Mouse (Mus musculus) limb, embryonic 13.5 days (tissue): ENCODE results near the gene Pdcd1. TPM values are rescaled to one million over a fixed set of nuclear protein-coding genes. Genes with fewer than 3 reads are reported as not detected.
"Not testable (repeated sequence)": the region's sequence is repeated elsewhere in the genome, so short reads cannot be mapped to it uniquely, and the experiment has no call there.

Experiments
- ATAC-seq: fragments of 200-750 bp; cut with Nextera tagmentation; 2 replicates; pipeline ENCODE4 v1.8.0; 2017; ENCODE audit warnings: low read depth, moderate number of reproducible peaks, moderate TSS enrichment; ENCODE audit not compliant: low FRiP score
- H3K27ac ChIP-seq: fragments of 300-500 bp; sonication (generic); 2 replicates; pipeline ENCODE4 v1.5.1; 2015; ENCODE audit warnings: inconsistent platforms, mild to moderate bottlenecking, moderate library complexity
- H3K27me3 ChIP-seq: fragments of 300-500 bp; sonication (generic); 2 replicates; pipeline ENCODE4 v1.6.1; 2015; ENCODE audit warnings: mild to moderate bottlenecking, inconsistent platforms
- H3K36me3 ChIP-seq: fragments of 300-500 bp; sonication (generic); 2 replicates; pipeline ENCODE4 v1.6.1; 2015; ENCODE audit warnings: inconsistent platforms, mild to moderate bottlenecking, moderate library complexity
- H3K4me1 ChIP-seq: fragments of 300-500 bp; sonication (generic); 2 replicates; pipeline ENCODE4 v1.6.1; 2015; ENCODE audit warnings: inconsistent platforms
- H3K4me2 ChIP-seq: fragments of 300-500 bp; sonication (generic); replicated peaks from 2 replicates; pipeline ENCODE4 v1.6.1; 2015; ENCODE audit warnings: inconsistent platforms, mild to moderate bottlenecking, moderate library complexity
- H3K4me3 ChIP-seq: fragments of 300-500 bp; sonication (generic); 2 replicates; pipeline ENCODE4 v1.5.1; 2015; ENCODE audit warnings: moderate library complexity, mild to moderate bottlenecking, inconsistent platforms
- H3K9ac ChIP-seq: fragments of 300-500 bp; sonication (generic); 2 replicates; pipeline ENCODE4 v1.6.1; 2015; ENCODE audit warnings: mild to moderate bottlenecking, inconsistent platforms
- H3K9me3 ChIP-seq: fragments of 300-500 bp; sonication (generic); 2 replicates; pipeline ENCODE4 v1.6.1; 2016; ENCODE audit warnings: inconsistent platforms
- WGBS: fragments of 180-500 bp; shearing (Covaris S2); methylation state at CpG from one replicate; pipeline ENCODE4 v1.1.7; 2015; 5-methylcytosine and 5-hydroxymethylcytosine counted together
- polyA plus RNA-seq: library from polyadenylated mRNA; unstranded; fragments of >200 nt; fragmentation: Nextera tagmentation; extraction: Ambion mirVana; gene quantifications from 2 replicates; pipeline ENCODE4 v1.2.1, GENCODE M21; 2015

Pdcd1 gene
- polyA plus RNA-seq, 1 experiment from 2014 or later, result 0.14 TPM

DNA sequence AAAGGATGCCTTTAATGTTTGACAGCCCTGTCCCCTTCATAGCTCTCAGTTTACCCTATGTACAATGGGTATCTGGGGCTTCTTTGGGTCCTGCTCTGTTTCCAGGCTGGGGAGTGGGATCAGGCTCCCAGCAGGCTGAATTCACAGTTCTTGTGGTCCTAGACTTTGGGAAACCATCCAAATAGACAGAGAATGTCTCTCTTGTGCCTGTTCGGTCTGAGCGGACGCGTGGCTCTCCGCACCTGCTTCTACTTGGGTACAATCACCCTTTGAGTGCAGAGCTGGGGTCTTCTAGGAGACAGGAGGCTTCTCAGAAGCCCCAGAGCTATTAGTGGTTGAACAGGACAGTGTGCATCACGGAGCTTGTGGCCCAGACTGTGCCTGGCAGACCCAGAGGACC lies 32.2 kb downstream of the Pdcd1 start, which contains the start of gene Neu4:
Gene Neu4, plus strand, starts transcription at position 301 of the 400 bp plus-strand sequence.
- Histone ChIP-seq H3K9ac (no peak within 1 kb of the TSS), H3K4me2 (no peak within 1 kb of the TSS), H3K27me3 (no peaks in the 10 kb centered on the region), H3K27ac (no peak within 1 kb of the TSS), H3K36me3 (no peaks in the 10 kb centered on the region), H3K4me3 (no peak within 1 kb of the TSS), H3K4me1 (no peaks in the 10 kb centered on the region), H3K9me3 (no peaks in the 10 kb centered on the region)
- WGBS, result 84% methylated on average over 6 of the region's 6 CpGs
- no peak for ATAC-seq

- H3K36me3 ChIP-seq, result no peaks in the 10 kb centered on the region
- H3K4me3 ChIP-seq, result no peak overlapping the region
- H3K4me1 ChIP-seq, result no peaks in the 10 kb centered on the region
- H3K27me3 ChIP-seq, result no peaks in the 10 kb centered on the region
- no peak overlapping the region for H3K4me2 ChIP-seq
- H3K9ac ChIP-seq, result no peak overlapping the region
- no peak overlapping the region for H3K27ac ChIP-seq
- ATAC-seq, result no peak
- 58% methylated on average over 3 of the region's 3 CpGs for WGBS
- no peaks in the 10 kb centered on the region for H3K9me3 ChIP-seq
Measured at GRCm38 (mm10) chr1:94011643-94012042, 40.7 kb downstream of the Pdcd1 start.

DNA sequence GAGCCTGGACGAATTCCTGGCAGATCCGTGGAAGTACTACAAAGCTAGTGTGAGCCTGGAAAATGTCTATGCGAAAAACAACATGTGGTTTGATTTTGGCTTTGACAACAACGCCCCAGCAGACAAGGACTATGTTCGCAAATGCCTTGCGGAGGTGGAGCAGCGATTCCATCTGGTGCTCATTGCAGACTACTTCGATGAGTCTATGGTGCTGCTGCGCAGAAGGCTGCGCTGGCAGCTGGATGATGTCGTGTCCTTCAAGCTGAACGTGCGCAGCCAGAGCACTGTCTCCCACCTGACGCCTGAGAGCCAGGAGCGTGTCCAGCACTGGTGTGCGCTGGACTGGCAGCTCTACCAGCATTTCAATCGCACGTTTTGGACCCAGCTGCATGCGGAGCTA lies 43.5 kb downstream of the Pdcd1 start:
- H3K4me3 ChIP-seq, H3K4me1 ChIP-seq, H3K9me3 ChIP-seq, H3K27ac ChIP-seq, H3K36me3 ChIP-seq, H3K27me3 ChIP-seq, H3K4me2 ChIP-seq, H3K9ac ChIP-seq: not testable (repeated sequence)
- 66% methylated on average over 16 of the region's 19 CpGs for WGBS
- peak; percentile 21; the same call in 1 of the 2 replicates for ATAC-seq

- not testable (repeated sequence) for H3K9me3 ChIP-seq, H3K4me2 ChIP-seq, H3K36me3 ChIP-seq, H3K27ac ChIP-seq, H3K9ac ChIP-seq, H3K4me1 ChIP-seq, H3K4me3 ChIP-seq, H3K27me3 ChIP-seq
- ATAC-seq, result peak; percentile 43; the same call in 1 of the 2 replicates
- 76% methylated on average over 2 of the region's 2 CpGs for WGBS
Measured at GRCm38 (mm10) chr1:94005954-94006506, 46.3 kb downstream of the Pdcd1 start.

- no peaks in the 10 kb centered on the region for H3K27me3 ChIP-seq
- H3K27ac ChIP-seq, result no peak overlapping the region
- no peak overlapping the region for H3K4me2 ChIP-seq
- H3K9ac ChIP-seq, result no peak overlapping the region
- no peaks in the 10 kb centered on the region for H3K9me3 ChIP-seq
- H3K4me3 ChIP-seq, result no peak overlapping the region
- no peaks in the 10 kb centered on the region for H3K36me3 ChIP-seq
- no peak for ATAC-seq
- 81% methylated on average over 2 of the region's 2 CpGs for WGBS
- H3K4me1 ChIP-seq, result no peaks in the 10 kb centered on the region
Measured at GRCm38 (mm10) chr1:94001023-94001422, 51.3 kb downstream of the Pdcd1 start.

- H3K9ac ChIP-seq, H3K27ac ChIP-seq, H3K4me2 ChIP-seq, ATAC-seq, H3K27me3 ChIP-seq, H3K4me3 ChIP-seq, H3K9me3 ChIP-seq, H3K4me1 ChIP-seq, H3K36me3 ChIP-seq: not testable (repeated sequence)
- 78% methylated on average over 3 of the region's 3 CpGs for WGBS
Measured at GRCm38 (mm10) chr1:93991491-93991890, 60.9 kb downstream of the Pdcd1 start.

- H3K9ac ChIP-seq, H3K36me3 ChIP-seq, H3K27me3 ChIP-seq, H3K4me1 ChIP-seq, H3K9me3 ChIP-seq, ATAC-seq, H3K4me2 ChIP-seq, H3K4me3 ChIP-seq, H3K27ac ChIP-seq: not testable (repeated sequence)
- whole genome bisulfite sequencing, result 81% methylated on average over 2 of the region's 2 CpGs
Measured at GRCm38 (mm10) chr1:93991068-93991467, 61.3 kb downstream of the Pdcd1 start.

- not testable (repeated sequence) for H3K36me3 ChIP-seq, H3K9ac ChIP-seq, H3K27ac ChIP-seq, H3K4me3 ChIP-seq, H3K9me3 ChIP-seq, H3K27me3 ChIP-seq, H3K4me1 ChIP-seq, H3K4me2 ChIP-seq, ATAC-seq
- WGBS, result 88% methylated on average over 8 of the region's 8 CpGs
Measured at GRCm38 (mm10) chr1:93990209-93990608, 62.1 kb downstream of the Pdcd1 start, which contains the start of gene Gal3st2c. Gene Gal3st2c, plus strand, starts transcription at chr1:93990509.

DNA sequence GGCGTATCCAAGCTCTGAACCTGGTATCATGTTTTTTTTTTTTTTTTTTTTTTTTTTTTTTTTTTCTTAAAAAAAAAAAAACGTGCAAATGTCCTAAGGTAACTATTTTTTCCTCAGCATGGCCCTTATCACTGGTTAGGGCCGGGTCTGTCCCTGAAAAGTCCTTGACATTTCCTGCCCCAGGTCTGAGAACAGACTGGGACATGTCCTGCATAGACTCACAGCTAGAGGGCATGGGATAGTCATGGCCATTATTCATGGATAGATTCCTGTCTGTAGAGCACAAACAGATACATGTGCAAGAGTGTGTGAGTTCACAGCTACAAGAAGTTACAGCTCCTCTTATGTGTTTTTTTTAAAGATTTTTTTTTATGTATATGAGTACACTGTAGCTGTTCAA lies 63.6 kb downstream of the Pdcd1 start:
- Histone ChIP-seq H3K9ac (no peak overlapping the region), H3K4me3 (no peak overlapping the region)

More for the DNA sequence above, 63.6 kb downstream of the Pdcd1 start:
- Histone ChIP-seq H3K4me2 (no peak overlapping the region), H3K27ac (no peak overlapping the region), H3K36me3 (no peaks in the 10 kb centered on the region), H3K27me3 (no peaks in the 10 kb centered on the region), H3K9me3 (no peaks in the 10 kb centered on the region), H3K4me1 (no peaks in the 10 kb centered on the region)
- 69% methylated on average over 3 of the region's 3 CpGs for WGBS
- no peak for ATAC-seq

Other genes starting within 250 kb of the Pdcd1 start
- 15.1 and 15.6 TPM in 2 replicates for gene Ing5, start 248.6 kb downstream of the Pdcd1 start, polyA plus RNA-seq
- 17.3 and 18.4 TPM in 2 replicates for gene D2hgdh, start 227.6 kb downstream of the Pdcd1 start, polyA plus RNA-seq
- 0.17 TPM in 1 of 2 replicates, not detected in the other for gene Gal3st2, start 191.2 kb downstream of the Pdcd1 start, polyA plus RNA-seq
- gene Gal3st2b, start 134.2 kb downstream of the Pdcd1 start, polyA plus RNA-seq, result 0.13 TPM in 1 of 2 replicates, not detected in the other
- not detected in 2 replicates for gene Gal3st2c, start 62.0 kb downstream of the Pdcd1 start, polyA plus RNA-seq
- gene Neu4, start 32.1 kb downstream of the Pdcd1 start, polyA plus RNA-seq, result not detected in 2 replicates